Mouse (Mus musculus) heart, embryonic 11.5 days (tissue): Measurements from ENCODE around the gene Sult2b1. TPM values are rescaled to one million over a fixed set of nuclear protein-coding genes. Genes with fewer than 3 reads are reported as not detected.

Experiments
- ATAC-seq: fragments of 200-750 bp; cut with Nextera tagmentation; replicated peaks from 2 replicates; pipeline ENCODE4 v1.8.0; 2017; ENCODE audit warnings: moderate library complexity; ENCODE audit not compliant: insufficient number of reproducible peaks, low FRiP score, low TSS enrichment
- H3K27ac ChIP-seq: fragments of 300-500 bp; sonication (generic); 2 replicates; pipeline ENCODE4 v1.5.1; 2014; ENCODE audit warnings: mild to moderate bottlenecking, low read depth, low read length
- H3K27me3 ChIP-seq: fragments of 300-500 bp; sonication (generic); 2 replicates; pipeline ENCODE4 v1.6.1; 2014; ENCODE audit warnings: mild to moderate bottlenecking, low read length, mixed read lengths; ENCODE audit not compliant: control insufficient read depth, insufficient read depth
- H3K36me3 ChIP-seq: fragments of 300-500 bp; sonication (generic); 2 replicates; pipeline ENCODE4 v1.6.1; 2014; ENCODE audit warnings: mild to moderate bottlenecking, low read length, moderate library complexity, mixed read lengths; ENCODE audit not compliant: control insufficient read depth, insufficient read depth
- H3K4me1 ChIP-seq: fragments of 300-500 bp; sonication (generic); 2 replicates; pipeline ENCODE4 v1.6.1; 2014; ENCODE audit warnings: low read length; ENCODE audit not compliant: control insufficient read depth, insufficient read depth
- H3K4me2 ChIP-seq: fragments of 300-500 bp; sonication (generic); 2 replicates; pipeline ENCODE4 v1.6.1; 2014; ENCODE audit warnings: mild to moderate bottlenecking, moderate library complexity
- H3K4me3 ChIP-seq: fragments of 300-500 bp; sonication (generic); 2 replicates; pipeline ENCODE4 v1.5.1; 2014; ENCODE audit warnings: low read depth, low read length
- H3K9ac ChIP-seq: fragments of 300-500 bp; sonication (generic); 2 replicates; pipeline ENCODE4 v1.6.1; 2014; ENCODE audit warnings: mild to moderate bottlenecking, low read depth, low read length, moderate library complexity
- H3K9me3 ChIP-seq: fragments of 300-500 bp; sonication (generic); replicated peaks from 2 replicates; pipeline ENCODE4 v1.6.1; 2016; ENCODE audit warnings: low read length; ENCODE audit not compliant: control insufficient read depth
- WGBS: fragments of 180-500 bp; shearing (Covaris S2); extraction: QIAGEN DNeasy Blood & Tissue Kit; methylation state at CpG from one replicate; pipeline ENCODE4 v1.1.7; 2014; ENCODE audit not compliant: insufficient replicate concordance; 5-methylcytosine and 5-hydroxymethylcytosine counted together
- polyA plus RNA-seq: library from polyadenylated mRNA; unstranded; fragments of >200 nt; fragmentation: Nextera tagmentation; extraction: Ambion mirVana; gene quantifications from 2 replicates; pipeline ENCODE4 v1.2.1, GENCODE M21; 2014

Gene Sult2b1
- polyA plus RNA-seq, 1 experiment from 2014 or later: 0.33 TPM

DNA sequence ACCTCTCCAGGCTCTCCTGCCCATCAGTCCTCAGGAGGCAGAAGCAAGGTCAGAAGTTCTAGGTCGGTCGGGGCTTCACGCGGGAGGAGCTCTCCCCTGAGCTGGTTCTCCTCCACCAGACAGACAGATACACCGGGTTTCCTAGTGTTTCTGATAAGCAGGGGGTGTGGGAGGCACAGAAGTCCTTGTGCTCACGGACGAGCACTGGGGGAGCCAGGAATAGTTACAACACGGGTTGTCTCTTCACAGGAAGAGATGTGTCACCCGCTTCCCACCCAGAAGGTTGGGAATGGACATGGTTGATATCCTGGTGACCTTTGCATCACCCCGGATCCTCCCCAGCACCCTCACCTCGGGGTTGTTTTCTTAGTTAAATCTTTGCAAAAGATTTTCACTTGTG is 94.7 kb downstream of the Sult2b1 start:
- no peaks in the 10 kb centered on the region for H3K36me3 ChIP-seq
- no peak overlapping the region for H3K9ac ChIP-seq
- H3K4me1 ChIP-seq: peaks cover 20% of the 10 kb centered on the region
- peak overlapping the region; percentile 37 for H3K27ac ChIP-seq
- no peak for ATAC-seq
- peak overlapping the region; percentile 17; the same call in 1 of the 2 replicates for H3K4me2 ChIP-seq
- 24% methylated on average over 11 of the region's 11 CpGs for WGBS
- no peaks in the 10 kb centered on the region for H3K27me3 ChIP-seq
- no peaks in the 10 kb centered on the region for H3K9me3 ChIP-seq
- no peak overlapping the region for H3K4me3 ChIP-seq

DNA sequence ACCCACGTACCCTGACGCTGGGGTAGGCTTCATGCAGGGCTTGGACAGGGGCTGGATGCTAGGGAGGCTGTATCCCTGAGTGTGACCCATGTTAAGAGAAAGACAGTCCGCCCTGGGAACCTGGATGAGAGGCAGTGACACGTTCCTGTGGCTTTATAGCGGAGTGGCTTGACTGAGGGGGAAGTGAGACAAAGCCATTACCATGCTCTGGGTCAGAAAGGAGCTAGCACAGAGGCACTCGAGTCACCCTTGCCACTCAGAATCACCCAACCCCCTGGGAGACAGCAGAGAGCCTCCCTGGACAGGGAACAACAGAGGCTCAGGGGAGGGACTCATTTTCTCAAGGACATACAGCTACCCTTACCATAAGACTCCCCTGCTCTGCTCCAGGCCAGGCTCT is 95.4 kb downstream of the Sult2b1 start:
- H3K9me3 ChIP-seq: no peaks in the 10 kb centered on the region
- no peak overlapping the region for H3K4me2 ChIP-seq
- no peaks in the 10 kb centered on the region for H3K36me3 ChIP-seq
- 56% methylated on average over 6 of the region's 6 CpGs for WGBS
- H3K27ac ChIP-seq: no peak overlapping the region
- H3K4me3 ChIP-seq: no peak overlapping the region
- H3K4me1 ChIP-seq: peaks cover 20% of the 10 kb centered on the region
- H3K9ac ChIP-seq: no peak overlapping the region
- H3K27me3 ChIP-seq: peaks cover 3% of the 10 kb centered on the region; the same call in 1 of the 2 replicates
- ATAC-seq: no peak

GRCm38 (mm10) chr7:45686841-45687240 is 97.6 kb downstream of the Sult2b1 start:
- no peak overlapping the region for H3K4me3 ChIP-seq

DNA sequence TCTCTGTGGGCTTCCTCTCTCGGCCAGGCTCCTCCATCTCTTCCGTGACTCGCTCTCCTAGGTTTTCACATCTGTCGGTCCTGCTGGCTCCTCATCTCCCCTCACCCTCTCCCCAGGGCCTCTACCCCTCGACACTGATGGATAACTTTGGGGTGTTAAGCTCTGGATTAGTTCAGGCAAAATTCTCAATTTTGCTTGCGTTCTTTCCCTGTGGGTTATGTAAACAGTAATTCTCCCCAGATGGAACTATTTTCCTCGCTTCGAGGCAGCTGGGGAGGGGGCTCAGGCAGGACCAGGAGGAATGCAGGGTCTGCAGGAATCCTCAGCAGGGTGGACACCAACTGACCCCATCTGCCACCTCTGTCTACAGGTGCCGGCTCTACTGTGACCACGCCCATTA is 98.7 kb downstream of the Sult2b1 start:
- no peak for ATAC-seq
- peaks cover 24% of the 10 kb centered on the region for H3K4me1 ChIP-seq
- H3K36me3 ChIP-seq: no peaks in the 10 kb centered on the region
- H3K27me3 ChIP-seq: peaks cover 3% of the 10 kb centered on the region; the same call in 1 of the 2 replicates
- H3K4me3 ChIP-seq: no peak overlapping the region
- 51% methylated on average over 10 of the region's 10 CpGs for WGBS
- H3K9ac ChIP-seq: no peak overlapping the region
- no peak overlapping the region for H3K27ac ChIP-seq
- H3K4me2 ChIP-seq: no peak overlapping the region
- no peaks in the 10 kb centered on the region for H3K9me3 ChIP-seq

More at GRCm38 (mm10) chr7:45686841-45687240, 97.6 kb downstream of the Sult2b1 start:
- Histone ChIP-seq H3K4me1 (peaks cover 24% of the 10 kb centered on the region), H3K4me2 (no peak overlapping the region), H3K9ac (no peak overlapping the region), H3K36me3 (no peaks in the 10 kb centered on the region), H3K9me3 (no peaks in the 10 kb centered on the region), H3K27ac (no peak overlapping the region), H3K27me3 (peaks cover 3% of the 10 kb centered on the region; the same call in 1 of the 2 replicates)
- WGBS: 76% methylated on average over 3 of the region's 3 CpGs
- no peak for ATAC-seq

DNA sequence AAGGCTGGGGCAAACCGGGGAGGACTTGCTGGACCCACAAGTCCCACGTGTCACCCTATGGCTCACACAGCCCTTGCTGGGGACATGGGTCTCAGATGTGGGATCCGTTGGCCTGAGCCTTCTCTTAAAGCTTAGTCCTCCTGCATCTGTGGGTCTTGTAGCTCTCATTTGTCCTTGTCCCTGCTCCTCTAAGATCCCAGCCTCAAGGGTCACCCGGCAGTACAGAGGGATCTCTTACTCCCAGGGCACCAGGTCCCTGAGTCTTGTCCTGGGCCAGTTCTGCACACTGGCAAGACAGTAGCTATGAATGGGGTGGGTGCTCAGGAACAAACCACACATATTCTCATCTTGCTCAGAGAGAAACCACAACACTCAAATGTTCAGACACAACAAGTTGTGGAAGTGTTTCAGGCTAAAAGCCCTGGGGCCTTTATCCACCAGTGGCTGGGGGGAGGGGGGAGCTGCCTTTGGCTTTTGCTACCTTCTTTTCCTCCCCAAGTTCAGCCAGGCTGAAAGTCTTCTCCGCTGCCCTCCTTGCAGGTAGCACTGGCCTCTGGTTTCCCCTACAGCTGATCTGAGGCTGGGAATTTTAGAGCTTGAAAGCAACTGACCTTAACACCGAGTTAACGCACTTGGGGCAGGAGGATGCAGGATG is 100.9 kb downstream of the Sult2b1 start, which contains the start of gene Ntn5:
Gene Ntn5 (plus strand): TSS at position 627 of the 655 bp plus-strand sequence.
- Histone ChIP-seq H3K27ac (no peak within 1 kb of the TSS), H3K4me2 (no peak within 1 kb of the TSS), H3K4me3 (no peak within 1 kb of the TSS), H3K36me3 (no peaks in the 10 kb centered on the region), H3K9me3 (no peaks in the 10 kb centered on the region), H3K4me1 (peaks cover 12% of the 10 kb centered on the region), H3K9ac (0 out of 2 replicates have a peak within 1 kb of the TSS, but pooled peaks have one; percentile 28), H3K27me3 (peaks cover 3% of the 10 kb centered on the region; the same call in 1 of the 2 replicates)
- no peak for ATAC-seq
- WGBS: 66% methylated on average over 7 of the region's 7 CpGs

DNA sequence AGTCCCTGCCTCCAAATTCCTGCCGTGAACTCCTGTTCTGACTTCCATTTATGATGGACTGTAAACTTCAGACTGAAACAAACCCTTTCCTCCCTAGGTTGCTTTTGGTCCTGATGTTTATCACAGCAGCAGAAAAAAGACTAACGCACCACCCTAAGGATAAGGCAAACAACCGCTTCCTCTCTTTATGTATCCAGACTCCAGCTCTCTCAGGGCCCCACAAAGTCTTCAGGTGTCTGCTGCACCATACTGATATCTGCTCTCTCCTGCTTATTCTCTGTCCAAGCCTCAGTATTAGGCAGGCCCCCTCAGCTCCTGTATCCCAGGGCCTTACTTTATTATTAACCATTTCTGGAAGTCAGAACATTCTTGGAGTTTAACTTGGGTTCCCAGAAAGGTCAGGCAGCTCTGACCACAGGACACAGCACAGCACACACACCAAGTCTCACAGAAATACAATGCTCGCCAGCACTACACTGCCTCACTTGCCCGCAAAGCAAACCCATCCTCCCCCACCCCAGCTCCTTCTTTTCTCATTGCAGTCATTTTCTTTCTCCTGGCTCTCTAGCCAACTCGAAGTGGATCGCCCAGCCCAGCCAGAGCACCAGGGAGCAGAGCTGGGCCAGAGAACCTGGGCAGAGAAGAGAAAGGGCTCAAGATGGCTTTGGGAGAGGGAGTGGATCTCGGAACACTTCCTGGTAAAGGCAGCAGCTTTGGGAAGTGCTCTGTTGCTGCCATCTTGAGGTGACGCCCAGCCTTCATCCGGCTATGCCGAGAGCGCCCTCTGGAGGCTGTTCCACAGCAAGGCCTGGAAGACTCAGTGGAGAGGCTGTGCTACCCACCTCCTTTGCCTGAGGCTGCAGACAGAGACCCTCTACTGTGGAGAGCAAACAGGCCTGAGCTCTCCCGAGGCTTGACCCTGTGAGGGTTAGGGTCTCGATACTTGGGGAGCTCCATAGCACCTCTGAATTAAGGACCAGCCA is 102.0 kb downstream of the Sult2b1 start:
- ATAC-seq: peak; percentile 57
- peak overlapping the region; percentile 47; the same call in 1 of the 2 replicates for H3K27ac ChIP-seq

DNA sequence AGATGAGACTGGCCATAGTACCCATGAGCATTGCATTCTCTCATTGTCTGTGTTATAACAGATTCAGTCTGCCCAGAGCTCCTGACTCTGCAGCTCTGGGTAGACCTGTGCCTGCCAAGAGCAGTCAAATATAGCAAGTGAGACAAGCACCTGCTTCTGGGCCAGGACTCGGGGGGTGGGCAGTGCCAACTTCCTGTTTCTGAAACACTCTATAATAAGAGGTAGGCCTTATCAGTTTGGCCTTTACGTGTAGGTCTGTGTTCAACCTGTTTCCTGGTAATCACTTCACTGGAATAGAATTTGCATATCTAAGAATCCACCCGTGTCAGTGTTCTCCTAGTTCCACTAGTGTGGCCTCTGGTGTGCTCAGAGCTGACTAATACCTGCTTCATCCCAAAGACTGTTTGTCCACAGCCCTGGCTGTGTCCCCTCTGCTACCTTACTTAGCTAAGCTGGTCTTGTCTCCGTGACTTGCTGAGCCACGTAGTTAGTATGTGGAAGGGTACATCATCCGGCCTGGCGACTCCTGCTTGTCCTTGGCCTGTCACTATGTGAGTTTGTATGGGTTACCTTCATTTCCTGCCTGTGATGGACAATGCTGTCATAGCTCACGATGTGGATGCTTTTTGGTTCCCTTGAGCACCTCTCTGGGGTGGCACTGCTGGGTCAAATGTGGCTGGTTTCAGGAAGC is 103.3 kb downstream of the Sult2b1 start:
- Histone ChIP-seq H3K9ac (no peak overlapping the region), H3K9me3 (no peaks in the 10 kb centered on the region), H3K4me2 (no peak overlapping the region), H3K27ac (no peak overlapping the region), H3K4me3 (no peak overlapping the region), H3K27me3 (peaks cover 3% of the 10 kb centered on the region; the same call in 1 of the 2 replicates), H3K36me3 (no peaks in the 10 kb centered on the region), H3K4me1 (peaks cover 9% of the 10 kb centered on the region)
- no peak for ATAC-seq
- 72% methylated on average over 8 of the region's 8 CpGs for WGBS

More for the DNA sequence above, 102.0 kb downstream of the Sult2b1 start:
- peak overlapping the region; percentile 69; the same call in 1 of the 2 replicates for H3K9ac ChIP-seq
- WGBS: 28% methylated on average over 14 of the region's 14 CpGs
- H3K27me3 ChIP-seq: peaks cover 3% of the 10 kb centered on the region; the same call in 1 of the 2 replicates
- H3K9me3 ChIP-seq: no peaks in the 10 kb centered on the region
- no peaks in the 10 kb centered on the region for H3K36me3 ChIP-seq
- peaks cover 12% of the 10 kb centered on the region for H3K4me1 ChIP-seq
- peak overlapping the region; percentile 52 for H3K4me2 ChIP-seq
- no peak overlapping the region for H3K4me3 ChIP-seq
